17 mouse cellular contexts compared by ENCODE assay signal in the genomic region with DNA sequence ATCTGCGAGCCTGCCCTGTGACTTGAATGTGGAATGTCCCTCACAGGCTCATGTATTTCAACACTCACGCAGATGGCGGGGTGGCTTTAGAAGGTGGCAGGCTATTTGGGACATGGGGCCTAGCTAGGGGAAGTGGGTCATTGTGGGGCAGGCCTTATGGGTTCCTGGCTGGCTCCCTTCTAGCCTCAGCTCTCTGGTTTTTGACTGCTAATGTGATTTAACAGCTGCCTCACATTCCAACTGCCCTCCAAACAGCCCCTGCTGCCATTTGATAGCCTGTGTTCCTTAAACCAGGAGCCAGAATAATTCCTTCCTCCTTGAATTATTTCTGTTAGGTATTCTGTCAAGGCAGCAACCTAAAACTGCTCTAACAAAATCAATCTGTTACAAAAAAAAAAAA. TPM values are rescaled to one million over a fixed set of nuclear protein-coding genes. Genes with fewer than 3 reads are reported as not detected.
DNase-seq lines count a peak whose midpoint lies in the region; ATAC-seq and TF ChIP-seq lines count a peak whose summit lies in the region.
"Had no signal": no experiment of that assay in that cellular context is flagged by ENCODE, and none has a peak within 500 bp of the region (broad histone marks: within the 10 kb centered on the region; RNA-seq: fewer than 3 reads in every experiment).

No protein-coding gene starts in this region.

- no peak for TF ChIP-seq POLR2A in myocyte (IDR thresholded peaks at IDR 0.05; ENCODE audit: insufficient read length, low read depth)

- no peaks in the 10 kb centered on the region for H3K27me3 ChIP-seq in kidney, embryonic 15.5 days
- H3K27me3 ChIP-seq in embryonic facial prominence, embryonic 13.5 days: no peaks in the 10 kb centered on the region
- H3K27me3 ChIP-seq in myocyte (ENCODE audit: control insufficient read depth, insufficient read depth, insufficient read length): no peaks in the 10 kb centered on the region
- H3K27me3 ChIP-seq: forebrain, embryonic 15.5 days; liver, embryonic 15.5 days; neural tube, embryonic 13.5 days had no signal

- 78% methylated on average over 3 of the region's 3 CpGs for WGBS in kidney, embryonic 15.5 days
- 83% methylated on average over 3 of the region's 3 CpGs for WGBS in embryonic facial prominence, embryonic 13.5 days

- ATAC-seq in kidney, embryonic 15.5 days (replicated peaks; ENCODE audit: low FRiP score): no peak
- ATAC-seq in embryonic facial prominence, embryonic 13.5 days (ENCODE audit: insufficient number of reproducible peaks, insufficient read depth, low FRiP score, low TSS enrichment, low read depth): no peak
- ATAC-seq: forebrain, embryonic 15.5 days had no signal

- H3K9ac ChIP-seq in kidney, embryonic 15.5 days: no peak overlapping the region
- no peak overlapping the region for H3K9ac ChIP-seq in embryonic facial prominence, embryonic 13.5 days
- H3K9ac ChIP-seq: forebrain, embryonic 15.5 days; liver, embryonic 15.5 days; neural tube, embryonic 13.5 days had no signal

- H3K27ac ChIP-seq in kidney, embryonic 15.5 days: peak overlapping the region; percentile 83
- H3K27ac ChIP-seq in embryonic facial prominence, embryonic 13.5 days: peak overlapping the region; percentile 81; the same call in 1 of the 2 replicates
- H3K27ac ChIP-seq: forebrain, embryonic 15.5 days; liver, embryonic 15.5 days had no signal

- peaks cover 27% of the 10 kb centered on the region for H3K4me1 ChIP-seq in kidney, embryonic 15.5 days
- H3K4me1 ChIP-seq in embryonic facial prominence, embryonic 13.5 days: peaks cover 29% of the 10 kb centered on the region
- H3K4me1 ChIP-seq: liver, embryonic 15.5 days had no signal

- no peak overlapping the region for H3ac ChIP-seq in myocyte (ENCODE audit: control insufficient read depth, insufficient read length)

- H3K36me3 ChIP-seq in kidney, embryonic 15.5 days: no peaks in the 10 kb centered on the region
- no peaks in the 10 kb centered on the region for H3K36me3 ChIP-seq in embryonic facial prominence, embryonic 13.5 days
- H3K36me3 ChIP-seq in myocyte (ENCODE audit: control insufficient read depth, insufficient read depth): no peaks in the 10 kb centered on the region
- H3K36me3 ChIP-seq: forebrain, embryonic 15.5 days; liver, embryonic 15.5 days; neural tube, embryonic 13.5 days had no signal

- no peak overlapping the region for H3K4me2 ChIP-seq in kidney, embryonic 15.5 days
- no peak overlapping the region for H3K4me2 ChIP-seq in embryonic facial prominence, embryonic 13.5 days
- H3K4me2 ChIP-seq in myocyte (ENCODE audit: low read depth): no peak overlapping the region
- H3K4me2 ChIP-seq: forebrain, embryonic 15.5 days; heart, embryonic 11.5 days; liver, embryonic 15.5 days; neural tube, embryonic 13.5 days had no signal

- no peaks in the 10 kb centered on the region for H3K79me2 ChIP-seq in myocyte (ENCODE audit: control insufficient read depth, insufficient read depth)

- no peaks in the 10 kb centered on the region for H3K9me3 ChIP-seq in kidney, embryonic 15.5 days (replicated peaks)
- H3K9me3 ChIP-seq in embryonic facial prominence, embryonic 13.5 days: 0 out of 2 replicates have a peak, but pooled peaks cover 3% of the 10 kb centered on the region
- H3K9me3 ChIP-seq: forebrain, embryonic 15.5 days; liver, embryonic 15.5 days had no signal

- DNase-seq in heart, adult 11 months: peak; percentile 67
- DNase-seq in heart, adult 8-10 months (ENCODE audit: low spot score): no peak
- DNase-seq in kidney, postnatal 4 days: no peak
- no peak for DNase-seq in thymus, postnatal 0 days (ENCODE audit: low spot score)
- no peak for DNase-seq in layer of hippocampus, adult 9-11 months
- DNase-seq: adrenal gland, adult 2 months; cerebellum, adult 11 months; cerebellum, postnatal 36 days; kidney, postnatal 10 days; lung, postnatal 14 days had no signal

- no peak overlapping the region for H3K4me3 ChIP-seq in kidney, embryonic 15.5 days (replicated peaks)
- H3K4me3 ChIP-seq in embryonic facial prominence, embryonic 13.5 days: no peak overlapping the region
- H3K4me3 ChIP-seq in myocyte: no peak overlapping the region
- H3K4me3 ChIP-seq: forebrain, embryonic 15.5 days; liver, embryonic 15.5 days; neural tube, embryonic 13.5 days had no signal

TF ChIP-seq in myocyte, 11 proteins besides CTCF, POLR2A, EP300 and RAD21:
- TF ChIP-seq POLR2AphosphoS2 (IDR thresholded peaks at IDR 0.05; ENCODE audit: insufficient read length, low read depth): no peak
- TF ChIP-seq CEBPB (IDR thresholded peaks at IDR 0.05; ENCODE audit: insufficient read depth, poor library complexity, severe bottlenecking): peak; percentile 68; the same call in 1 of the 2 replicates
- peak in 2 of 3 experiments; percentile 74 to 79 for TF ChIP-seq MYOG (IDR thresholded peaks at IDR 0.05; ENCODE audit: control insufficient read depth in 1 of 3, insufficient read depth in 1 of 3, insufficient read length in 2 of 3, low read depth in 2 of 3)
- TF ChIP-seq TCF3 (IDR thresholded peaks at IDR 0.05; ENCODE audit: insufficient read length, low read depth): no peak
- TF ChIP-seq REST (IDR thresholded peaks at IDR 0.05; ENCODE audit: insufficient read depth, insufficient read length): no peak
- TF ChIP-seq MYOD1 (IDR thresholded peaks at IDR 0.05; ENCODE audit: control insufficient read depth in 1 of 3, insufficient read length in 2 of 3, low read depth in 2 of 3): peak; percentile 67 to 85 (median 73)
- TF ChIP-seq SRF (IDR thresholded peaks at IDR 0.05; ENCODE audit: control insufficient read depth, insufficient read length, low read depth): no peak
- no peak for TF ChIP-seq USF1 (IDR thresholded peaks at IDR 0.05; ENCODE audit: low read depth)
- no peak for TF ChIP-seq MAX (IDR thresholded peaks at IDR 0.05; ENCODE audit: low read depth)
- TF ChIP-seq TCF12 (IDR thresholded peaks at IDR 0.05; ENCODE audit: insufficient read depth, poor library complexity, severe bottlenecking): peak; percentile 57
- no peak for TF ChIP-seq E2F4 (IDR thresholded peaks at IDR 0.05; ENCODE audit: insufficient read depth)
TF ChIP-seq in myocyte: peak in this region for 4.

RNA-seq across cellular contexts. Expression of gene Ddc, which starts 41.0 kb away (rescaled TPM):
- total RNA-seq in heart, adult 8-10 months (2022): 1 to 10 TPM in 2 of 4 experiments, under 1 TPM in 2; 0.66 to 1.2 (median 0.93) TPM
- 14.3 and 15.4 TPM in 2 replicates for polyA plus RNA-seq in kidney, embryonic 15.5 days (2015; fragmentation: Nextera tagmentation; extraction: Ambion mirVana)
- polyA plus RNA-seq in embryonic facial prominence, embryonic 13.5 days (2015; fragmentation: Nextera tagmentation; extraction: Ambion mirVana): 5.3 and 5.8 TPM in 2 replicates
- 7.5 TPM for polyA plus RNA-seq in myocyte (2012; fragmentation: generic; extraction: Trizol)
- 4.9 and 7.8 TPM in 2 replicates for polyA plus RNA-seq in thymus, postnatal 0 days (2015; fragmentation: Nextera tagmentation; extraction: Ambion mirVana)

RNA-seq across cellular contexts. Expression of gene Fignl1, which starts 48.2 kb away (rescaled TPM):
- under 1 TPM; 0.28 to 0.46 (median 0.37) TPM for total RNA-seq in heart, adult 8-10 months (2022)
- 66.0 and 70.0 TPM in 2 replicates for polyA plus RNA-seq in kidney, embryonic 15.5 days (2015; fragmentation: Nextera tagmentation; extraction: Ambion mirVana)
- 53.7 and 59.4 TPM in 2 replicates for polyA plus RNA-seq in embryonic facial prominence, embryonic 13.5 days (2015; fragmentation: Nextera tagmentation; extraction: Ambion mirVana)
- polyA plus RNA-seq in myocyte (2012; fragmentation: generic; extraction: Trizol): 3.8 TPM
- 62.4 and 65.6 TPM in 2 replicates for polyA plus RNA-seq in thymus, postnatal 0 days (2015; fragmentation: Nextera tagmentation; extraction: Ambion mirVana)

Comparison
In these comparisons a context has a peak if more than half of its experiments do, and no peak if none do; other contexts are left out.
1. RNA of gene Fignl1, which starts 48.2 kb away (polyA plus RNA-seq): 66.0 to 70.0 TPM in kidney, embryonic 15.5 days, 62.4 to 65.6 TPM in thymus, postnatal 0 days and 53.7 to 59.4 TPM in embryonic facial prominence, embryonic 13.5 days; 3.8 TPM in myocyte (single experiment); every median in the first group is over 10 times any median in the second.